Mouse (Mus musculus): ENCODE data around the gene Ccn6. TPM values are rescaled to one million over a fixed set of nuclear protein-coding genes. Genes with fewer than 3 reads are reported as not detected.

Gene Ccn6
- polyA plus RNA-seq, 1 experiment = not detected

GRCm38 (mm10) chr10:39133462-39134310 is 29.9 kb downstream of the Ccn6 start, which contains the start of the genes Fam229b and Tube1:
TSS of gene Fam229b (minus strand) at chr10:39133914.
TSS of gene Tube1 (plus strand) at chr10:39133976.
- TF ChIP-seq GATA1 (IDR thresholded peaks at IDR 0.05; ENCODE audit: borderline replicate concordance, low read length) (no peak), FLI1 (IDR thresholded peaks at IDR 0.05; ENCODE audit: low read length) (no peak)
- no peaks in the 10 kb centered on the region for H3K9me3 ChIP-seq
- H3K36me3 ChIP-seq (replicated peaks; ENCODE audit: low read length) = peaks cover 22% of the 10 kb centered on the region
- peak within 1 kb of the TSS; percentile 99 for H3K4me3 ChIP-seq (replicated peaks)
- no peaks in the 10 kb centered on the region for H3K27me3 ChIP-seq (replicated peaks)
- peaks cover 20% of the 10 kb centered on the region for H3K4me1 ChIP-seq

GRCm38 (mm10) chr10:39121412-39121811 is 42.2 kb downstream of the Ccn6 start:
- Histone ChIP-seq H3K36me3 (replicated peaks; ENCODE audit: low read length) (no peaks in the 10 kb centered on the region), H3K9me3 (no peaks in the 10 kb centered on the region), H3K27me3 (replicated peaks) (no peaks in the 10 kb centered on the region), H3K4me3 (replicated peaks) (no peak overlapping the region), H3K4me1 (peaks cover 8% of the 10 kb centered on the region; the same call in 1 of the 2 replicates)
- no peak for TF ChIP-seq FLI1 (IDR thresholded peaks at IDR 0.05; ENCODE audit: low read length)
- TF ChIP-seq GATA1 (IDR thresholded peaks at IDR 0.05; ENCODE audit: borderline replicate concordance, low read length) = no peak

GRCm38 (mm10) chr10:39109489-39109874 is 54.1 kb downstream of the Ccn6 start:
- no peak for TF ChIP-seq FLI1 (IDR thresholded peaks at IDR 0.05; ENCODE audit: low read length)
- TF ChIP-seq GATA1 (IDR thresholded peaks at IDR 0.05; ENCODE audit: borderline replicate concordance, low read length) = no peak
- no peak overlapping the region for H3K4me3 ChIP-seq (replicated peaks)
- H3K9me3 ChIP-seq = no peaks in the 10 kb centered on the region

GRCm38 (mm10) chr10:39108837-39109488 is 54.6 kb downstream of the Ccn6 start:
- TF ChIP-seq FLI1 (IDR thresholded peaks at IDR 0.05; ENCODE audit: low read length) (no peak), GATA1 (IDR thresholded peaks at IDR 0.05; ENCODE audit: borderline replicate concordance, low read length) (no peak)
- H3K4me1 ChIP-seq = peaks cover 9% of the 10 kb centered on the region
- peak overlapping the region; percentile 42 for H3K4me3 ChIP-seq (replicated peaks)
- no peaks in the 10 kb centered on the region for H3K9me3 ChIP-seq
- no peaks in the 10 kb centered on the region for H3K36me3 ChIP-seq (replicated peaks; ENCODE audit: low read length)
- peaks cover 2% of the 10 kb centered on the region for H3K27me3 ChIP-seq (replicated peaks)

More at GRCm38 (mm10) chr10:39109489-39109874, 54.1 kb downstream of the Ccn6 start:
- peaks cover 4% of the 10 kb centered on the region for H3K27me3 ChIP-seq (replicated peaks)
- peaks cover 9% of the 10 kb centered on the region for H3K4me1 ChIP-seq
- no peaks in the 10 kb centered on the region for H3K36me3 ChIP-seq (replicated peaks; ENCODE audit: low read length)

GRCm38 (mm10) chr10:39106935-39107334 is 56.7 kb downstream of the Ccn6 start:
- Histone ChIP-seq H3K36me3 (replicated peaks; ENCODE audit: low read length) (no peaks in the 10 kb centered on the region), H3K9me3 (peaks cover 4% of the 10 kb centered on the region; the same call in 1 of the 2 replicates), H3K4me3 (replicated peaks) (no peak overlapping the region), H3K4me1 (peaks cover 9% of the 10 kb centered on the region), H3K27me3 (replicated peaks) (no peaks in the 10 kb centered on the region)
- TF ChIP-seq GATA1 (IDR thresholded peaks at IDR 0.05; ENCODE audit: borderline replicate concordance, low read length) = no peak

- Histone ChIP-seq H3K27me3 (replicated peaks) (no peaks in the 10 kb centered on the region), H3K4me3 (replicated peaks) (no peak overlapping the region), H3K36me3 (replicated peaks; ENCODE audit: low read length) (no peaks in the 10 kb centered on the region), H3K4me1 (peaks cover 9% of the 10 kb centered on the region), H3K9me3 (peaks cover 4% of the 10 kb centered on the region; the same call in 1 of the 2 replicates)
- no peak for TF ChIP-seq GATA1 (IDR thresholded peaks at IDR 0.05; ENCODE audit: borderline replicate concordance, low read length)
- no peak for TF ChIP-seq FLI1 (IDR thresholded peaks at IDR 0.05; ENCODE audit: low read length)
Measured at GRCm38 (mm10) chr10:39106413-39106812, 57.2 kb downstream of the Ccn6 start.

GRCm38 (mm10) chr10:39104803-39105449 is 58.7 kb downstream of the Ccn6 start:
- H3K27me3 ChIP-seq (replicated peaks) = no peaks in the 10 kb centered on the region
- TF ChIP-seq GATA1 (IDR thresholded peaks at IDR 0.05; ENCODE audit: borderline replicate concordance, low read length) = no peak
- no peak for TF ChIP-seq FLI1 (IDR thresholded peaks at IDR 0.05; ENCODE audit: low read length)
- H3K36me3 ChIP-seq (replicated peaks; ENCODE audit: low read length) = no peaks in the 10 kb centered on the region

More at GRCm38 (mm10) chr10:39104803-39105449, 58.7 kb downstream of the Ccn6 start:
- Histone ChIP-seq H3K4me1 (peaks cover 9% of the 10 kb centered on the region), H3K9me3 (peaks cover 4% of the 10 kb centered on the region; the same call in 1 of the 2 replicates), H3K4me3 (replicated peaks) (no peak overlapping the region)

Other genes with a start within 250 kb of the Ccn6 start
- gene Lama4, start 198.3 kb downstream of the Ccn6 start, polyA plus RNA-seq (2012; ENCODE audit: insufficient read depth, low replicate concordance) = not detected in 2 replicates
- gene Fam229b, start 29.9 kb downstream of the Ccn6 start, polyA plus RNA-seq (2012; ENCODE audit: insufficient read depth, low replicate concordance) = 0.20 TPM in 1 of 2 replicates, not detected in the other
- 0.18 TPM in 1 of 2 replicates, not detected in the other for gene Tube1, start 29.8 kb downstream of the Ccn6 start, polyA plus RNA-seq (2012; ENCODE audit: insufficient read depth, low replicate concordance)
- 43.3 and 55.0 TPM in 2 replicates for gene Fyn, start 205.1 kb upstream of the Ccn6 start, polyA plus RNA-seq (2012; ENCODE audit: insufficient read depth, low replicate concordance)

All from megakaryocyte, embryonic 14.5 days (primary cell).